Mouse (Mus musculus) spleen, postnatal 10 days (tissue): ENCODE results near the gene Zswim4.
A peak's percentile ranks its signal among the peaks of the same experiment; 100 is the strongest.

Source experiments
- DNase-seq, 2 experiments: peaks; one replicate each; pipeline ENCODE4 v3.0.0; 2021 to 2022; ENCODE audit warnings: low spot score in 2 of 2

Zswim4 gene

DNA sequence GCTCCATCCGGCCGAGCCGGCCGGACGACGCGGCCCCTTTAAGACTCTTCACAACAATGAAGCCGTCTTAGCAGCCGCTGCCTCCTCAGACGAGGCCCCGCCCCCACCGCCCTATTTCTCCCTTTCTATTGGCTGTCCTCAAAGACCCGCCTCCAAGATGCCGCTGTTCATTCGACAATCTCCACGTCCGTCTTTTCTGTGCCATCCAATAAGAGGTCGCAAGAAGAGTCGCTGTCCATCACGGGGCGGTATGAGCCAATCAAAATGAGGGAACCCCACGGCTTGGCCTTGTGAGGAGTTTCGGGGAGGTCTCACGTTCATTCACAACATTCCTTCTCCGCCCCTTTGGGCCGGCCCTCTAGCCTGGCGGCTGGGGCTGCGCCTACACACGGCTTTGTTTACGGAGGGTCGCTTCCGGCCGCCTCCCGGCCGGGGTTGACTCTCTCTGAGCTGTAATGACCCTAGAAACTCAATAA is at the start of gene Zswim4:
Zswim4 (minus strand) TSS at position 58 of the 476 bp plus-strand sequence.
- DNase-seq: peak; percentile 95 to 98

DNA sequence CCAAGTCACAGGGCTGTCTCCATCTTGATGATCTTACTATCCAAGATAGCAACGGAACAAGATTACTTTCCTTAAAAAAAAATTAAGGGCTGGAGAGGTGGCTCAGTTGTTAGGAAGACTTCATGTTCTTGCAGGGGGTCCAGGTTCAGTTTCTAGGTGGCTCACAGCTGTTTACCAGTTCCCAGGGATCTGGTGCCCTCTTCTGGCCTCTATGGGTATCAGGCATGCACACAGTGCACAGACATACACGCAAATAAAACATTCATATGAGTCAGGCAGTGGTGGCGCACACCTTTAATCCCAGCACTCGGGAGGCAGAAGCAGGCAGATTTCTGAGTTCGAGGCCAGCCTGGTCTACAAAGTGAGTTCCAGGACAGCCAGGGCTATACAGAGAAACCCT is 48.8 kb upstream of the Zswim4 start:
- peak in 1 of 2 experiments; percentile 63 for DNase-seq

DNA sequence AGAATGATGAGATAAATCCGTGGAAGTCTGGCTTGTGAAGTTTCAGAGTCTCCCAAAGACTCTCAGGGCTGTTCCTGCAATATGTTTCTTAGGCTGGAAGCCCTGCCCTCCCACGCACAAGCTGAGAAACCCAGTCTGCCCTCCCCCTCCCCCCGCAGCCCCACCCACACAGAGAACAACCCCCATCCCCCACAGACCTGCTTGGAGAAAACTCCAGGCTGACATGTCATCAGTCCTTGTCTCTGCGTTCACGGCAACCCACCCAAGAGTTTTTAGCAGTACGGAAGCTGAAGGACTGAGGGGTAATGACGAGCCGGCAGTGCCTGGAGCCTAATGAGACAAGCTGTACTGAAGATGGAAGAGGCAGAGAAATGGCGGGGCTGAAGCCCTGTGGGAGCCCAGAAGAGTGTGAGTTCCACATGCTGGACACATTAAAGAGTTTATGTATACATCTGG is 47.8 kb upstream of the Zswim4 start:
- no peak for DNase-seq

DNA sequence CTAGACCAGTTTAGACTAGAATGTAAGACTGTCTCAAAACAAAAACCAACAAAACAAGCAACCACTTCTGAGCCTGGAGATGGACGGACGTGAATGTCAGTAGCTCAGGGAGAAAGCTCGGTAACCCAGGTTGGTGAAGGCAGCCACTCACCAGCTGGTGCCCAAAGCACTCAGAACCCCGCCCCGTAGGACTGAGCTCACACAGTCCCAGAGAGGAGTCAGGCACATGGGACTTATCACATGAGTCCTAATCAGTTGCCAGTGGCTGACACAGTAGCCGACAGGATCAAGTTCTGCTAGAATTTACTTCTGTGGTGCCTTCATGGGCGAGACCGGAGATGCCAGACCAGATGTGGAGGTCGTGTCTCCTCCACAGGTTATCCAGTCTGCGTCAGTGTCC is 43.9 kb upstream of the Zswim4 start:
- DNase-seq: no peak

DNA sequence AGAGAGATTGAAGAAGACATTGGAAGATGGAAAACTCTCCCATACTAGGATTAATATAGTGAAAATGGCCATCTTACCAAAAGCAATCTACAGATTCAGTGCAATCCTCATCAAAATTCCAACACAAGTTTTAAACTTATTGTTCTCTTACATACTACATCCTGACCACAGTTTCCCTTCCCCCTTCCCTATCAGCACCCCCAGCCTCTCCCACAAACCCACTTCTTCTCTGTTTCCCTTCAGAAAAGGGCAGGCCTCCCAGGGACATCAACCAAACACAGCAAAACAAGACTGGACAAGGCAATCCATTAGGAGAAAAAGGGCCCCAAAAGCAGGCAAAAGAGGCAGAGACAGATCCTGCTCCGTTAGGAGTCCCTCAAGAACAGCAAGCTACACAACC is 39.6 kb upstream of the Zswim4 start:
- no peak for DNase-seq

DNA sequence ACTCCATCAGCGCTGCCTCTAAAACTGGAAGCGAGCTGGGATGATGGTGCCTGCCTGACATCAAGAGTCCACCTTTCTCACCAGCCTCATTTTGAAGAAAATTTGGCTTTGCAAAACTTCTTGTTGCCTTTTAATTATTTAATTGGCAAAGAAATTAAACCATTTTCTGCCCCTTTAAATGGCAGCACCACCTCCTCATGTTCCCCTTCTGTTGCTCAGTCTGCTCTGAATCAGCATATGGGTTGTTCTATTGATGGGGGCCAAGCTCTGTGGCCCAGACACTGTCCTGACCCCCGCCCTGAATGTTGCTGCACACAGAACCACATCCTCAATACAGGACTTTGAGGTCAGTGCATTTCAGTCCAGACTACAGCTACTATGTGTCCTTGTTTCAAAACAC is 37.1 kb upstream of the Zswim4 start:
- no peak for DNase-seq

DNA sequence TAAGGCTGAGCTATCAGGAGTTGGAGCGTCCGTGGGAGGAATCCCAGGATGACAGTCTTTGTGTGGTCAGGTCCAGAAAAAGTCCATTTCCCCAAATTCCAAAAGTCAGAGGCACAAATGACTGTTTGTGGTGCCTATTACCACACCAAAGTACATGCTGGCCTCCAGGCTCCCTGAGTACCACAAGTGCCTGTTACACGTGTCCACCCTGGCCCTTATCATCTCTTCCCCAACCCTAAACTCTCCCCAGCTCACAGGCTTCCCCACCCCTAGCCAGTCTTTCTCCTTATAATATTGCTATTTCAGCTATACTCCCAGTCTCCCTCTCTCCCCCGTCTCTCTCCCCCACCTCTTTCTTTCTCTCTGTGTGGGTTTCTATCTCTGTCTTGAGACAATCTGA is 35.4 kb upstream of the Zswim4 start:
- no peak for DNase-seq

DNA sequence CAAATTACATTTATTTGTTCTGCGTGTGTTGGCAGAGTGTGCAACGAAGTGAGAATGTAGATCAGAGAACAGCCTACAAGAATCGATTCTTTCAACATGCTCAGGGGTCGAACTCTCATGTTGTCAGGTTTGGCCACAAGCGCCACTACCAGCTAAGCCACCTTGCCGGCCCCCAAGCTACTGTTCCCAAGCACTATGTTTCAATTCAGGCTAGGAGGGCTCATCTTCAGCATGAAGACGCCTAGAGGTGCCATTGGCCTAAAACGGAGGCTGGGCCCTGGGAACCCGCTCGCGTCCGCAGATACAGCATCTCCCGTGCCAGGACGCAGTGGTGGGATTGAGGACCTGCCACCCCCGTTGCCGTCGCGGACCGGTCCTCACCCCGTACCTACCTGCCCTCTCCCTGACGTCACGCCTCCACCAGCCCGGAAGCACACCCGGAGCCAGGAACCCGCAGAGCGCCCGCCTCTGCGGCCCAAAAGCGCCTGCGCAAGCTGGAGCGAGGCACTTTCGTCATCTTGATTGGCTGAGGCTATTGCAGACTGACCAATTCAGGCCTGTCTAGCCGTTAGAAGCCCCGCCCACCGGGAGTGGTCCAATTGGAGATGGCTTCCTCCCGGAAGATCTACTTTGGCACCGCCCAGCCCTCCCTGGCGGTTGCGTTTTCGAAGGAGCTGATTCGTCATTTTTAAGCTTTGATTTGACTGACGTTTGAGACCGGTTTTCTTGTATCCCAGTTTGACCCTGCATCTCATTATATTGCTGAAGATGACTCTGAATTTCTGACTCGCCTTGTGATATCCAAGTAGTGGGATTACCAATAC is 33.3 kb upstream of the Zswim4 start, which contains the start of gene Ccdc130:
Ccdc130 (minus strand) TSS at position 431 of the 824 bp plus-strand sequence.
- peak; percentile 98 to 100 for DNase-seq

DNA sequence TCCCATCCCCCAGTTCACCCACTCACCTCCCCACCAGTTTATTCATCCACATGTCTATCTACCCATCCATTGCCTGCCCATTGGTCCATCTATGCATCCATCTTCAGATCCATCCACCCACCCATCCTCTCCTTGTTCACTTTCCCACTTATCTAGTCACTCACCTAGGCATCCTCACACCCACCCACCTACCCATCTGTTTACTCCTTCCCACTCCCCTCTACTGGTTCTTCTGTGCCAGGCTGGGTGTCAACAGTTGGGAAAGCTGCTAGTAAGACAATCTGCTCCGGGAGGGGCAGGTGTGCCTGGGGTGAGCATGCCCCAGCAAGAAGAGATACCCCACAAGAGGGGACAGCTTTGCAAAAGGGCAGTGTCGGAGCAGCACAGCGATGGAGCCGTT is 24.2 kb upstream of the Zswim4 start:
- DNase-seq: no peak

DNA sequence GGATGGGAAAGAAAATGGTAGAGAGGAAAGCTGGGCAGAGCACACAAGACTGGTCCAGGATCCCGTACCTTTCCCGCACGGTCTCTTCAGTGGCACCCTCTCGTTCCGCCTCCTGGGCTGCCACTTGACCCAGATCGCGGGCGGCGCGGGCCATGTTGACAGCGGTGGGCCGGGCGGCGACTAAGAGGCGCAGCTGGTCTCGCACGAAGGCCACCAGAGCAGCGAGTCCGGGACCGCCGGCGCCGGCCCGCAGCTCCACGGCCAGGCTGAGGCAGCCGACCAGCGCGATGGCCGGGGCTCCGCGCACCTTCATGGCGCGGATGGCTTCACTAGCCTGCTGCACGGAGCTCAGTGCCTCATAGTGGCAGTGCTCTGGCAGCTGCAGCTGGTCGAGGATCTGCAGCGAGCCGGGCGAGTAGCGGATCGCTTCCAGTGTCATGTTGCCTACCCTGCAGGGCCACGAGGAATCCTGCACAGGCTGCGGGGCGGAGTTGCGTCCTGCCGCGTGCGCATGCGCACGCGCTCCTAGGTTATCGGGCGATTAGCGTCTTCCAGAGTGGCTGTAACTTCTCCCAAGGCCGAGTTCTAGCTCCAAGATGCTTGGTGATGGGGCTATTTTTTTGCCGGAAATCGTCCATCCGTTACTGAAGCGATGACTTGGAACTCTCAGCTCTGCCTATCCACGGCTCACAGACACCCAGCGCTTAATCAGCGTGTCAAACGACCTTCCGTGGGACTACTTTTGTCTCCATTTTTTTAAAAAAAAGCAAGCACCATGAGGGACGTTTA is 20.2 kb upstream of the Zswim4 start, which contains the start of gene Mri1:
Mri1 (minus strand) TSS at position 505 of the 789 bp plus-strand sequence.
- DNase-seq: peak; percentile 70 to 85

DNA sequence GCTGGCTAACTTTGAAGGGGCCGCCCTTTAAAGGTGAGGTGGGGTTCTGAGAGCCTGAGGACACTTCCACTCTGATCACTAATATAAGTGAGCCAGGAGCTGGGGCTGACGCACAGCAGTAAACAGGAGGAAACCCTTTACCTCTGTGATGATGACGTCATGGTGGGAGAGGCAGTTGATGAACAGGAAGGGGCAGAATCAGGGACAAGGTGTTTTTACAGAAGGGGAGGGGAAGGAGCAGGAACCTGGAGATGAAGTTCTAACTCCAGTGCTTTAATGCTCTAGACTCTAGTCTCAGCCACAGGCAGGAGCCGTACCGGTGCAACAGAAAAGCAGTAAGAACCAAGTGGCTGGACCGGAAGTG is 19.6 kb upstream of the Zswim4 start:
- peak in 1 of 2 experiments; percentile 22 for DNase-seq

DNA sequence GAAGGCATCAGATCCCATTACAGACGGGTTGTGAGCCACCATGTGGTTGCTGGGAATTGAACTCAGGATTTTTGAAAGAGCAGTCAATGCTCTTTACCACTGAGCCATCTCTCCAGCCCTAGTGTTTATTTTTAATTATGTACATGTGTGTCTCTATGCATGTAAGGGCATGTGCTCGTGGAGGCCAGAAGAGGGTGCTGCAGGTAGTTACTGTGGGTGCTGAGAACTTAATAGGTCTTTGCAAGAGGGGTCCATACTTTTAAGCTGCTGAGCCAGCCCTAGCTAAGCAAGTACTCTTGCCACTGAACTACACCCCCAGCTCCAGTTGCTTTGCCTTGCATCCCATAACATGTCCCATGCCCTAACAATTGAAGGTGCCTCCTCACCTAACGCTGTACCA is 19.0 kb upstream of the Zswim4 start:
- no peak for DNase-seq

DNA sequence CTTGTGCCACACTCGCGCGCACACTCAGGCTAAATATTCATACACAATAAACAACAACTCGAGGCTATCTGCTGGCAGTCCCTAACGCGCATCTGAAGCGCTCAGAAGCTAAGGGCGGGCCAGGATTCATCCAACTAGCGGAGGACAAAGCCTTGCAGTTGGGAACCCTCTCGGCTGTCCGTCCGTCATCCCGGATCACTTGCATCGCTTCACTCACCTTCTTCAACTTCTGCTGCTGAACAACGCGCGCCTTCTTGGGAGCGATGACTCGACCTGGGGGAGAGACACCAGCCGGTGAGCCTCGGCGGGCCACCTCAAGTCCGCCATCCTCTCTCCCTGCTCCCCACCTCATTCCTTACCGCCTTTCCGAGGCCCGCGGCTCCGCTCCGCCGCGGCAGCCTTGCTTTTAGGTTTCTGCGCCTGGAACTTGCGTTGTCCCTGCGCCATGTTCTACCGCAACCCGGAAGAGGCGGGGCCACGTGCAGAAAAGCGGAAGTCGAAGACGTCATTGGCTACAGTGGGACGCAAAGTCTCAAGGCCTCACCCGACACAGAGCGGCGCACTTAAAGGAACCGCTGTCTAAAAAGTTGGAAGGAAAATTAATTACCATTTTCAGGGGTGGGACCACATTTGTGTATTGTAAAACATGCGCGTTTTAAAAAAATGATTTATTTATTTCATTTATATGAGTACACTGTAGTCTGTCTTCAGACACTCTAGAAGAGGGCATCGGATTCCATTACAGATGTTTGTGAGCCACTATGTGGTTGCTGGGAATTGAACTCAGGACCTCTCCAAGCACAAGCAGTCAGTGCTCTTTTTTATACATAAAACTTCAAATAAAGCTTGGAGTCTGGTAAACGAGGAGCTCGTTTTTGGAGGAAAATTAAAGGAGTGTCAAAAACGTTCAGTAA is 12.7 kb upstream of the Zswim4 start, which contains the start of gene D8Ertd738e:
D8Ertd738e (minus strand) TSS at position 463 of the 914 bp plus-strand sequence.
- DNase-seq: peak; percentile 78 to 92

DNA sequence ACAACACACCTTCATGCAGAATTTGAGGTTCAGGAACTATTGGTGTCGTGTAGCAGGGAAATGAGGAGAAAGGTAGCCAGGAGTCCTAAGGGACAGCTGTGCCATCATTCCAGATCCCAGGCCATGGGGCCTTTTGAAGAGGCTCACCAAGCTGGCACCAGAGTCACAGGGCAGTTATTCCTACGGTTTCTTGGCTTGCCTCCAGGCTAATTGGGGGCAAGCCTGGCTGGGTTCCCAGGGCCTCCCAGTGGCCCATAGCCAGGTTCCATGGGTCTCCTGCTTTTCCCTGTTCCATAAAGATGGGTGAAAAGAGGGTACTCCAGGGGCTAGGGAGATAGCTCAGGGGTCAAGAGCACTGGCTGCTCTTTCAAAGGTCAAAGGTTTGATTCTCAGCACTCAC is 5.0 kb upstream of the Zswim4 start:
- no peak for DNase-seq

DNA sequence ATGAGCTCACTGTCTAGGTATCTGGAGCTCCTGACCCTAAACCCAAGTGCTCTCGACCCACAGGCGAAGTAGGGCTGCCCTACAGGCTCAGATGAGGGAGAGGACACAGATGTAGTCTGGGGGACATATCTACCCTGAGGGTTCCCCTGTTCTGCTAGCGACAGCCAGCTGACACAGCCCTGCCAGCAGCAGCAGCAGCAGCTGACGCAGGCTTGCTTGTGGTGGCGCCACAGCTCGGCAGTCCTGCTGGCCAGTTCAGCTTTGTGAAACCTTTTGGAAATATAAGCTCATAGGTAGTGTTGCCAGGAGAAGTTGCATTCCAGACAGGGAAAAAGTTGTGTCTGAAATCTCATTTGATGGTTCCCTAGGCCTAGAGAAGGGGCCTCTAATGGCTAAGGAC is 4.3 kb upstream of the Zswim4 start:
- no peak for DNase-seq

DNA sequence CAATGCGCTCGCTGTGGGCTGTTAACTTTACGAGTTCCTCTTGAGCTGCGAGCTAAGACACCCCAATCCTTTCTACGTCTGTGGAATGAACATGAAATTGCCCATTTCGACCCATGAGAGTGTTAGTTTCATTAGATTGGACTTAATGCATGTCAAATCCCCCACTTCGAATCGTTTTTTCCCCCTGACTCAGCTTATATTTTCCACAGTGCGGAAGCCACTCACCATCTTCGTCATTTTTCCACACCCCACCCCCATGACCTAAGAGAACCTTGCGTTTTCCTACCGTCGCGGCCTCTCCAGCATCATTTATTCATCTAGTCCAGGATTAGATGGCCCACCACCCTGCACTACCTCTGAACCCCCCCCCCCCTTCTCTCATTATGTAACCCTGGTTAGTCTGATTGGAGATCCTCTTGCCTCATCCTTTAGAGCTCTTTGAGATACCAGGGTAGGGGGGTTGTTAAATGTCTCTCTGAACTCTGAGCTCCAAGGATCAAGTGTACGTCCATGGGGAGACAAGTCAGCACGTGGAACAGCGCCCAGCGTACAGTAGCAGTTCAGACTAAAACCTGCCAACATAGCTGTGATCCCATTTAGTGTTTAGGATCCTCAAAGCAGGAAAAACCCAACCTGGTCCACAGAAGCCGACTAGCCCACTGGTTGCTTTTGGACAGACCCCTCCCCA is 831 bp upstream of the Zswim4 start:
- no peak for DNase-seq

DNA sequence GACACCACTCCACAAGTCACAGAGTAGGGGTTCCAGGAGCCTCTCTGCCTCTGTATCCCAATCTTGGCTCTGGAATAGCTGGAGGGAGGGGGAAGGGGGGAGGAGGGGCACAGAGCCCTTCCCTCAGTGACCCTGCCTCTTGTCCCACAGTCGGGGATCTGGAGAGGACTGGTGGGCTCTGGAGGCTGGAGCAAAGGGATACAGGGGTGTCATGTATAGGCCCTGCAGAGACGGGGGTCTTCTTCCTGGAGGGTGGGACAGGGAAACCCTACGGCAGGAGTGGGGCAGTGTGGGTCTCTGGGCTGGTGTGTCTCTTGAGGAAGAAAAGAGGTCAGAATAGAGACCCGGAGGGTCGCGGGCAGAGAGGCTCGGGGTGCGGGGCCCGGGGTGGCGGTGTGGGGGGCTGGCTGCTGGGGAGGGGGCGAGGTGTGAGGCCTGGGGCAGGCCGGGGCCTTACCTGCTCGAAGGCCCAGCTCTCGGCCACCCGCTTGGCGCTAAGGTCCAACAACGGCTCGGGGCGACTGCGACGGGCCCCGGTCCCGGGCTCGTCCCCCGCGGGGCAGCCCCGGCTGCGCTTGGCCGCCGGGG is 351 bp downstream of the Zswim4 start:
- DNase-seq: no peak

DNA sequence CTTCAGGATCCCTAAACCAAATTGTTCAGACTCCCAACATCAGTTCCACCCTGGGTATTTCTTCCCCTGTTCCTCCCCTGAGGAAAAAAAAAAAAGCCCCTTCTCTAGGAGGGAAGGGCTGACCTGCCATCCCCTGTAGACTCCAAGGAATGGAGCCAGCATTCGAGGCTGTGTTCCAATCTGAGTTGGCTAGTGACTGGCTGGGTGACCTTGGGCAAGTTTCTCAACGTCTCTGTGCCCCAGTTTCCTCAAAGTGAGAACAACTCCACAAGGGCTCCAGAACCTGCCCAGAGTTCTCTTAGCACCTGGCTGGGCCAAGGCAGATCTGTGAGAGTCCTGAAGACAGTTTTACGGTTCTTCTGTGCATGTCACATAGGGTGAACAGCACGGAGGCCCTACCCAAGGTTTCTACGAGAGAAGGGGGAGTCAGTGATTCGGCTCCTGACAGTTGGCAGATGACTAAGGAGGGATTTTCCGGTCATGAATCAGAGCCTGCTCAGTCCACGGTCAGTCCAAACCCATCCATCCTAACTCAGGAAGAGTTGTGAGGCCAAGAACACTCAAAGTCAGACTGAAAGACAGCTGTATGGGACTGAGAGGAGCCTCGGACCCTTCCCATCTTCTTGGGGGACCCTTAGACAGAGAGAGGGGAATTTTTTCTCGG is 977 bp downstream of the Zswim4 start:
- DNase-seq: peak in 1 of 2 experiments; percentile 20

DNA sequence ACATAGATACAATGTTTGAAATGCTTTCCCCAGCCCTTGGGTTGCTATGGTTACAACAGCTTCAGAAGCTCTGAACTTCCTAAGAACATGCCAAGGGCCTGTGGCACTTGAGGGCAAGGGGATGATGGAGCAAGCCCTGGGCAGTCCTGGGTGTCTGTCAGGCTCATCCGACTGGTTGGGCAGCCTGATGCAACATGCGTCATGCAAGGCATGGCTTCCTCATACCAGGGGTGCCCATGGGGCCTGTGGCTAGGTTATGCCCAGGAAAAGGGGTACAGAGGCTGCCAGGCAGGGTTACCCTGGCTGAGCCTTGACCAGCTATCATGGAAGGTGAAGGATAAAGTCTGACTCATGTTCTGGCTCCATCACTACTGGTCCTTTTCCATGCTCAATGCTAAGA is 3.8 kb downstream of the Zswim4 start:
- no peak for DNase-seq

DNA sequence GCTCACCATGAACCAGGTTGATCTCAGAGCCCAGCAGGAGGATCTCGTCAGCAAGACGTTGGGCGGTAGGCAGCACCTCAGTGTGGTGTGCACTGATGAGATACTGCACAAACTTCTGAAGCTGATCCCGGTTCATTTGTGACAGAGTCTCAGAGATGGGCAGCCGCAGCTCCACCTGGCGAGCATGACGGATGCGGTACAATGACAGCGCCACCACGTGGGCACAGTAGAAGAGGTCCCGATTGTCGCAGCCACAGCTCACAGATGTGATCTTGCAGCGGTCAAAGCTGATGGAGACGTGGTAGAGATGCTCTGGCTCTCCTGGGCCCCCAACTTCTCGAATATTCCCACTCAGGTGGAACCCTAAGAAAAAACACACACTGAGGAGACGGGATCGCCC is 6.1 kb downstream of the Zswim4 start:
- peak in 1 of 2 experiments; percentile 49 for DNase-seq
